Mouse (Mus musculus) adrenal gland, postnatal 10 days (tissue): ENCODE data around the gene Sdk2. TPM values are rescaled to one million over a fixed set of nuclear protein-coding genes. Genes with fewer than 3 reads are reported as not detected.

Experiments used
- DNase-seq: peaks from one replicate; pipeline ENCODE4 v3.0.0; 2021; ENCODE audit warnings: mixed read lengths
- total RNA-seq, 2 experiments: library from RNA; stranded (reverse); gene quantifications; 2 replicates each; pipeline ENCODE4 v1.2.3; 2021

Gene Sdk2
- total RNA-seq, 2 experiments from 2014 or later, result 4.9 to 5.4 TPM

- no peak for DNase-seq
Observed at GRCm38 (mm10) chr11:113763449-113763848, 303.4 kb downstream of the Sdk2 start.

GRCm38 (mm10) chr11:113762136-113762797 lies 304.6 kb downstream of the Sdk2 start:
- DNase-seq, result no peak

- DNase-seq, result no peak
Observed at GRCm38 (mm10) chr11:113761646-113762045, 305.2 kb downstream of the Sdk2 start.

GRCm38 (mm10) chr11:113760476-113760875 lies 306.4 kb downstream of the Sdk2 start:
- peak; percentile 80 for DNase-seq

GRCm38 (mm10) chr11:113758851-113759250 lies 308.0 kb downstream of the Sdk2 start:
- no peak for DNase-seq

GRCm38 (mm10) chr11:113756578-113756977 lies 310.3 kb downstream of the Sdk2 start:
- DNase-seq, result no peak

GRCm38 (mm10) chr11:113755878-113756277 lies 311.0 kb downstream of the Sdk2 start:
- no peak for DNase-seq

GRCm38 (mm10) chr11:113754845-113755244 lies 312.0 kb downstream of the Sdk2 start:
- DNase-seq, result no peak

GRCm38 (mm10) chr11:113752685-113753430 lies 314.0 kb downstream of the Sdk2 start:
- DNase-seq, result no peak

GRCm38 (mm10) chr11:113752158-113752661 lies 314.6 kb downstream of the Sdk2 start:
- DNase-seq, result no peak

- peak; percentile 94 for DNase-seq
Observed at GRCm38 (mm10) chr11:113751484-113752084, 315.3 kb downstream of the Sdk2 start, which contains the start of gene Cdc42ep4. Gene Cdc42ep4 (minus strand): TSS chr11:113751881.

GRCm38 (mm10) chr11:113750571-113751483 lies 316.0 kb downstream of the Sdk2 start:
- peak; percentile 83 for DNase-seq

GRCm38 (mm10) chr11:113749749-113750351 lies 317.0 kb downstream of the Sdk2 start:
- peak; percentile 66 for DNase-seq

GRCm38 (mm10) chr11:113748797-113749521 lies 317.9 kb downstream of the Sdk2 start:
- peak; percentile 78 for DNase-seq

- DNase-seq, result no peak
Observed at GRCm38 (mm10) chr11:113747725-113748380, 319.0 kb downstream of the Sdk2 start.

- DNase-seq, result peak; percentile 51
Observed at GRCm38 (mm10) chr11:113747056-113747455, 319.8 kb downstream of the Sdk2 start.

- no peak for DNase-seq
Observed at GRCm38 (mm10) chr11:113745961-113746360, 320.9 kb downstream of the Sdk2 start.

- no peak for DNase-seq
Observed at GRCm38 (mm10) chr11:113742998-113743397, 323.8 kb downstream of the Sdk2 start.

- DNase-seq, result no peak
Observed at GRCm38 (mm10) chr11:113740100-113740499, 326.7 kb downstream of the Sdk2 start.

- no peak for DNase-seq
Observed at GRCm38 (mm10) chr11:113739213-113739612, 327.6 kb downstream of the Sdk2 start.
